Mouse (Mus musculus): ENCODE measurements around the gene Arhgap29. TPM values are rescaled to one million over a fixed set of nuclear protein-coding genes. Genes with fewer than 3 reads are reported as not detected.

Gene Arhgap29
- total RNA-seq (2014; rRNA removed) (60.5 and 68.4 TPM in 2 replicates), polyA plus RNA-seq (2012; rRNA removed) (12.2 and 16.4 TPM in 2 replicates)

GRCm38 (mm10) chr3:121952041-121952591 lies at the start of gene Arhgap29:
Gene Arhgap29, plus strand, starts transcription at chr3:121952541.
- peak within 1 kb of the TSS; percentile 79 for H3K27ac ChIP-seq (replicated peaks; ENCODE audit: insufficient read depth, low read depth, low read length)
- H3K9ac ChIP-seq (ENCODE audit: low read depth, low read length): peak within 1 kb of the TSS; percentile 96
- TF ChIP-seq CTCF (IDR thresholded peaks at IDR 0.05; ENCODE audit: low read depth, low read length): no peak
- no peak for TF ChIP-seq POLR2A (IDR thresholded peaks at IDR 0.05; ENCODE audit: extremely low read depth, insufficient read depth, low read length)
- 93% methylated on average over 8 of the region's 8 CpGs for WGBS
- H3K27me3 ChIP-seq (ENCODE audit: control insufficient read depth, insufficient read depth, low read length): no peaks in the 10 kb centered on the region
- H3K4me1 ChIP-seq (ENCODE audit: control insufficient read depth, insufficient read depth, low read length): peaks cover 4% of the 10 kb centered on the region; the same call in 1 of the 2 replicates
- H3K4me3 ChIP-seq (ENCODE audit: insufficient read depth, low read depth, low read length): peak within 1 kb of the TSS; percentile 94
- no peak for DNase-seq (ENCODE audit: extremely low read depth, low read depth, low spot score)
- no peaks in the 10 kb centered on the region for H3K36me3 ChIP-seq (ENCODE audit: control insufficient read depth, insufficient read depth, low read length)
- peaks cover 8% of the 10 kb centered on the region; the same call in 1 of the 2 replicates for H3K79me2 ChIP-seq (ENCODE audit: control insufficient read depth, insufficient read depth, low read length)

- H3K27me3 ChIP-seq (ENCODE audit: control insufficient read depth, insufficient read depth, low read length): no peaks in the 10 kb centered on the region
- H3K4me1 ChIP-seq (ENCODE audit: control insufficient read depth, insufficient read depth, low read length): peaks cover 23% of the 10 kb centered on the region
- H3K27ac ChIP-seq (replicated peaks; ENCODE audit: insufficient read depth, low read depth, low read length): peak overlapping the region; percentile 58
- no peaks in the 10 kb centered on the region for H3K79me2 ChIP-seq (ENCODE audit: control insufficient read depth, insufficient read depth, low read length)
- no peak for TF ChIP-seq CTCF (IDR thresholded peaks at IDR 0.05; ENCODE audit: low read depth, low read length)
- TF ChIP-seq POLR2A (IDR thresholded peaks at IDR 0.05; ENCODE audit: extremely low read depth, insufficient read depth, low read length): no peak
- DNase-seq (ENCODE audit: extremely low read depth, low read depth, low spot score): peak; percentile 56
- H3K4me3 ChIP-seq (ENCODE audit: insufficient read depth, low read depth, low read length): peak overlapping the region; percentile 5; the same call in 1 of the 2 replicates
- H3K9ac ChIP-seq (ENCODE audit: low read depth, low read length): peak overlapping the region; percentile 36
- H3K36me3 ChIP-seq (ENCODE audit: control insufficient read depth, insufficient read depth, low read length): no peaks in the 10 kb centered on the region
- 22% methylated on average over 5 of the region's 5 CpGs for WGBS
These were observed 49.6 kb upstream of the Arhgap29 start for GRCm38 (mm10) chr3:121902729-121903128.

- WGBS: 21% methylated on average over 4 of the region's 4 CpGs
- peak overlapping the region; percentile 80 for H3K9ac ChIP-seq (ENCODE audit: low read depth, low read length)
- no peaks in the 10 kb centered on the region for H3K79me2 ChIP-seq (ENCODE audit: control insufficient read depth, insufficient read depth, low read length)
- no peaks in the 10 kb centered on the region for H3K36me3 ChIP-seq (ENCODE audit: control insufficient read depth, insufficient read depth, low read length)
- peak; percentile 94 for DNase-seq (ENCODE audit: extremely low read depth, low read depth, low spot score)
- no peak for TF ChIP-seq POLR2A (IDR thresholded peaks at IDR 0.05; ENCODE audit: extremely low read depth, insufficient read depth, low read length)
- TF ChIP-seq CTCF (IDR thresholded peaks at IDR 0.05; ENCODE audit: low read depth, low read length): no peak
- H3K4me3 ChIP-seq (ENCODE audit: insufficient read depth, low read depth, low read length): peak overlapping the region; percentile 70; the same call in 1 of the 2 replicates
- H3K4me1 ChIP-seq (ENCODE audit: control insufficient read depth, insufficient read depth, low read length): peaks cover 23% of the 10 kb centered on the region
- H3K27me3 ChIP-seq (ENCODE audit: control insufficient read depth, insufficient read depth, low read length): no peaks in the 10 kb centered on the region
- peak overlapping the region; percentile 99 for H3K27ac ChIP-seq (replicated peaks; ENCODE audit: insufficient read depth, low read depth, low read length)
These were observed 49.1 kb upstream of the Arhgap29 start for GRCm38 (mm10) chr3:121903286-121903685.

DNA sequence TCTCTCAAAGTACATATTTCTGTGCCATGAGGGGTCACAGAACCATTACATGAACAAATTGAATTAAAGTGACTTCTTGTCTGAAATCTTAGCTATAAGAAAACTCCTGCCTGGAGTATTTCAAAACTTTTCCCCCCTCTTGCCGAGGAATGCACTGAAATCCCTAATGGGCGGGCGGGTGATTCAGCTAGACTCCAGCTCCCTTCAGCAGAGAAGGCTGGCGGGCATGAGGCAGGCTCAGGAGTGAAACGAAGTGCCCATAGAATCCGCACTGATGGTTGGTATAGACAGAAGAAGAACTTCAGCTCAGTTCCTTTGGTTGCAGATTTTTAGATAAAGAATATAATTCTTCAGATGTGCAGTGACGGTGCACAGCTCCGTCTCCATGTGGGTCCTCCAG lies 48.6 kb upstream of the Arhgap29 start:
- Histone ChIP-seq H3K4me1 (ENCODE audit: control insufficient read depth, insufficient read depth, low read length) (peaks cover 23% of the 10 kb centered on the region), H3K79me2 (ENCODE audit: control insufficient read depth, insufficient read depth, low read length) (no peaks in the 10 kb centered on the region), H3K36me3 (ENCODE audit: control insufficient read depth, insufficient read depth, low read length) (no peaks in the 10 kb centered on the region), H3K27me3 (ENCODE audit: control insufficient read depth, insufficient read depth, low read length) (no peaks in the 10 kb centered on the region), H3K27ac (replicated peaks; ENCODE audit: insufficient read depth, low read depth, low read length) (peak overlapping the region; percentile 99), H3K4me3 (ENCODE audit: insufficient read depth, low read depth, low read length) (peak overlapping the region; percentile 70), H3K9ac (ENCODE audit: low read depth, low read length) (peak overlapping the region; percentile 80)
- WGBS: 30% methylated on average over 8 of the region's 8 CpGs
- no peak for DNase-seq (ENCODE audit: extremely low read depth, low read depth, low spot score)
- TF ChIP-seq POLR2A (IDR thresholded peaks at IDR 0.05; ENCODE audit: extremely low read depth, insufficient read depth, low read length): no peak
- no peak for TF ChIP-seq CTCF (IDR thresholded peaks at IDR 0.05; ENCODE audit: low read depth, low read length)

- H3K36me3 ChIP-seq (ENCODE audit: control insufficient read depth, insufficient read depth, low read length): no peaks in the 10 kb centered on the region
- peak overlapping the region; percentile 20 for H3K27ac ChIP-seq (replicated peaks; ENCODE audit: insufficient read depth, low read depth, low read length)
- H3K4me1 ChIP-seq (ENCODE audit: control insufficient read depth, insufficient read depth, low read length): peaks cover 23% of the 10 kb centered on the region
- peak; percentile 58 for DNase-seq (ENCODE audit: extremely low read depth, low read depth, low spot score)
- no peak overlapping the region for H3K4me3 ChIP-seq (ENCODE audit: insufficient read depth, low read depth, low read length)
- no peak overlapping the region for H3K9ac ChIP-seq (ENCODE audit: low read depth, low read length)
- no peaks in the 10 kb centered on the region for H3K27me3 ChIP-seq (ENCODE audit: control insufficient read depth, insufficient read depth, low read length)
- no peaks in the 10 kb centered on the region for H3K79me2 ChIP-seq (ENCODE audit: control insufficient read depth, insufficient read depth, low read length)
- 44% methylated on average over 2 of the region's 2 CpGs for WGBS
- TF ChIP-seq POLR2A (IDR thresholded peaks at IDR 0.05; ENCODE audit: extremely low read depth, insufficient read depth, low read length): no peak
- TF ChIP-seq CTCF (IDR thresholded peaks at IDR 0.05; ENCODE audit: low read depth, low read length): no peak
These were observed 47.9 kb upstream of the Arhgap29 start for GRCm38 (mm10) chr3:121904476-121904875.

DNA sequence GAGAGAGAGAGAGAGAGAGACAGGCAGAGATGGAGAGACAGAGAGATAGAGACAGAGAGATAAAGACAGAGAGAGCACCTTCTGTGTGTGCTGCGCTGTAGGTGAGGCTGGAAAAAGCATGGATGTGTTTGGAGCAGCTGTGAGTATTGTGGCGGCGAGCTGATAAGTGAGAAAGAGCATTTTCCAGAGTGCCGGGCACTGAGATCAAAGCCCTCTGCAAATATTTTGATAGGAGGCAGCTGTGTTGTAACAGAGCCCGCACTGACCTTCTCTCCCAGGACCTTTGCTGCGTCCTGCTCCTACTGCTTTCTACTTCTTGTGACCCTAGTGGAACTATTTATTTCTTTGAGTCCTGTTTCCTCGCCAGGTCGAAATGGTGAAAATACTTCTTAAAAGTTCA lies 45.7 kb upstream of the Arhgap29 start:
- TF ChIP-seq POLR2A (IDR thresholded peaks at IDR 0.05; ENCODE audit: extremely low read depth, insufficient read depth, low read length) (no peak), CTCF (IDR thresholded peaks at IDR 0.05; ENCODE audit: low read depth, low read length) (no peak)
- Histone ChIP-seq H3K27me3 (ENCODE audit: control insufficient read depth, insufficient read depth, low read length) (no peaks in the 10 kb centered on the region), H3K36me3 (ENCODE audit: control insufficient read depth, insufficient read depth, low read length) (no peaks in the 10 kb centered on the region), H3K9ac (ENCODE audit: low read depth, low read length) (peak overlapping the region; percentile 36; the same call in 1 of the 2 replicates), H3K4me3 (ENCODE audit: insufficient read depth, low read depth, low read length) (no peak overlapping the region), H3K27ac (replicated peaks; ENCODE audit: insufficient read depth, low read depth, low read length) (peak overlapping the region; percentile 57), H3K79me2 (ENCODE audit: control insufficient read depth, insufficient read depth, low read length) (no peaks in the 10 kb centered on the region), H3K4me1 (ENCODE audit: control insufficient read depth, insufficient read depth, low read length) (peaks cover 23% of the 10 kb centered on the region)
- 17% methylated on average over 8 of the region's 8 CpGs for WGBS
- peak; percentile 92 for DNase-seq (ENCODE audit: extremely low read depth, low read depth, low spot score)
